ENCODE assay signal across 1 mouse cellular context in genomic region chr7:143024293-143024692, GRCm38 (mm10).
TF ChIP-seq lines count a peak whose summit lies in the region.

No protein-coding gene starts in this region.

TF ChIP-seq in CH12.LX, 34 proteins besides CTCF, POLR2A, EP300 and RAD21 (continued from another document):
- no peak for TF ChIP-seq E2F4 (IDR thresholded peaks at IDR 0.05; ENCODE audit: insufficient replicate concordance, low read depth, low read length)
- TF ChIP-seq IRF4 (IDR thresholded peaks at IDR 0.05; ENCODE audit: low read depth, low read length) = peak; percentile 77
- TF ChIP-seq MAFK (IDR thresholded peaks at IDR 0.05; ENCODE audit: insufficient replicate concordance, low read length) = no peak
- TF ChIP-seq JUN (IDR thresholded peaks at IDR 0.05; ENCODE audit: insufficient read depth, low read depth, low read length) = no peak
- TF ChIP-seq BHLHE40 (IDR thresholded peaks at IDR 0.05; ENCODE audit: low read depth, low read length) = no peak
- no peak for TF ChIP-seq RCOR1 (conservative IDR thresholded peaks at IDR 0.05; ENCODE audit: low read depth, low read length)
- 0 out of 2 replicates have a peak, but pooled peaks have one; percentile 20 for TF ChIP-seq ETS1 (conservative IDR thresholded peaks at IDR 0.05; ENCODE audit: low read depth, low read length)
- TF ChIP-seq PAX5 (IDR thresholded peaks at IDR 0.05; ENCODE audit: low read length) = no peak
- no peak for TF ChIP-seq ZNF384 (IDR thresholded peaks at IDR 0.05; ENCODE audit: low read depth, low read length)
TF ChIP-seq in CH12.LX: peak in this region for 4.
